Mouse (Mus musculus) natural killer cell, adult 2 months (primary cell): ENCODE data around the gene Hmces.
A peak's percentile ranks its signal among the peaks of the same experiment; 100 is the strongest.

ENCODE experiments used
- DNase-seq, 2 experiments: peaks; one replicate each; pipeline ENCODE4 v3.0.0; 2022; ENCODE audit warnings: low spot score in 2 of 2

The Hmces gene

GRCm38 (mm10) chr6:87913661-87914325 is at the start of gene Hmces:
TSS of gene Hmces (plus strand) at chr6:87913935.
- peak; percentile 70 to 77 for DNase-seq

DNA sequence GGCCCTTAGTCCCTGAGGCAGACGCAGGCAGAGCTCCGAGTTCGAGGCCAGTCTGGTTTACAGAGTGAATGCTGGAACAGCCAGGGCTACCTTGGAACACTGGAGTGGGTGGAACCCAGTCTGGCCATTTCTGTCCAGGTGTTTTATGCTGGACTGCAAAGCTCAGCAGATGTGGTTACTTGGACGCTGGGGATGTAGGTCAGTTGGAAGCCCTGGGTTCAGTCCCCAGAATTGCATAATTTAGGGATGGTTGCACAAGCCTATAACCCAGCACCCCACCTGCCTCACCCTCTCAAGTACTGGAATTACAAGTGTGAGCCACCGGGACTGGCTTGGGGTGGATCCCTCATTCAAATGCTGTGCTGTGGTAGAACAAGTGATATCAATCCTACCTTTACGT is 47.5 kb upstream of the Hmces start:
- DNase-seq, result no peak

DNA sequence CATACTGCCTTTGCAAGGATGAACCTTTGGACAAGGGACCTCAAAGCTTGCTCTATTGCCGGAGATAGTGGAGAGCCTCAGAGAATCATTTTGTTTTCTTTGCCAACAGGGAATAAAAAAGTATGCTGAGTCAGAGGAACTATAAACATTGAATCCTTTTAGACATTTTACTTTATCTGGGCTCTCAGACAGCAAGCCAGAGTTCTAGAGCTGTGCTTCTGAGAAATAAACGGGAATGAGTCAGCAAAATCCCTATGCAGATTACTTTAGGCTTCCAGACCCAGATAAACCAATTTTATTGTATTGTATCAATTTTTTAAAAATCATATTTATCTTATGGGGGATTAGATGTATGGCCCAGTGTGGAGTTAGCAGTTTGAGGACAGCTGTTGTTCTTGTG is 46.5 kb upstream of the Hmces start:
- no peak for DNase-seq

DNA sequence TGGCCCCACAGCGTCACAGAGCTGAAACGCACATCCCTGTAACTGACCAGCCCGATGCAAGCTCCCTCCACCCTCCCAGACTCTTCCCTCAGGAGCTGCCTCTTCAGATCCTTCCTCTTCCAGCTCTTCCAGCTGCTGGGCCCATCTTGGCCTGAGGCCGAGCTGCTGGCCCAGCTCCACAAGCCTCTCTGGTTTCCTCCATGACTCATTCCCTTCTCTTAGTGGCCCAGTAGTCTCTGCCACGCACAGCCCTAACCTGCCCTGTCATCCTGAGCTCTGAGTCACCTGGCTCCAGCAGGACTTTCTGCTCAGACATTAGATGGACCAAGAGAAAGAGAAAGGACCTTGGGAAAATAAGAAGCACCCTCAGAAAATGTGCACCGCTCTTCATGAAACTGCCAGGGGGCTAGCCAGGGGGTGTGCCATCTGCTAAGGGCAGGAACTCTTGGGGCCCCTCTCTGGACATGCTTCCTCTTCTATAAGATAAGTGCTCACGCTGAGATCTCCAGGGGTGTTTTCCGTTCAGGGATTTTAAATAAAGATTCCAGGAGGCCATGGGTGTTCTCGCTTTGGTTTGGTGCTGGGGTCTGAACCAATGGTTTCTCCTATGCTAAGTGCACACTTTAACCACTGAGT is 44.7 kb upstream of the Hmces start:
- DNase-seq, result no peak

DNA sequence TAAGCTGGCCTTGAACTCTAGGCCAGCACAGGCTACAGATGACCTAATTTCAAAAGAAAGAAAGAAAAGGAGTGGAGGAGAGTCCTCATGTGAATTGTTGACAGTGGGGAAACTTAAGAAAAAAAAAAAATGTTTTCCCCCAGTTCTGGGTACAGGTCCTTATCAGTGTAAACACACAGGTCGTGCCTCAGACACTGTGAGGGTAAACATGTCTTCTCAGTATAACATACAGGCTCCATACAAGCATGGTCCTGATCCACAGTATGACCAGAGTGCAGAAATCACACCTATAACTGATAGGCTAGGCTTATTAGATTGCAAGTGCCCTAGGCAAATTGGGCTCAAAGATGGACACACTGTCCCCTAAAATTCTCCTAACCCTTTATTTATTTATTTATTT is 43.3 kb upstream of the Hmces start:
- DNase-seq, result no peak

GRCm38 (mm10) chr6:87871240-87871639 is 42.5 kb upstream of the Hmces start:
- no peak for DNase-seq

DNA sequence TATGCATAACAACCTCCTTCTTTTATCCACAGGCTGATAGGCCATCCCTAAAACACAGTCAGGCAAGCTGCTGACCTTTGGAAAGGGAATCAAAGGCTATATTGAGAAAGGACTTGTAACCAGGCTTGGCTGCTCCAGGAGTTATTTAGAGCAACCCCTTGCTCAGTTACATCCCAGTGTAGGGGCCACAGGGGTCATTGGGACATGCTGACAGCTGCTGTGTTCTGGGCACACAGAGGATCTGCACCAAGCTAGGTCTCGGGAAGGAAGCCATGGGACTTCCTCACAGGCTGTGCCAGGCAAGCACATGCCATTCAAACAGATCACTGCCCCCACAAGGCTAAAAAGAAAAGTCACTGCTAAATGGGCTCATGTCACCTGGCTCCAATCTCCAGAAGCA is 40.6 kb upstream of the Hmces start:
- DNase-seq, result no peak

GRCm38 (mm10) chr6:87873963-87874362 is 39.8 kb upstream of the Hmces start:
- DNase-seq, result no peak

- no peak for DNase-seq
Observed at GRCm38 (mm10) chr6:87875083-87875482, 38.7 kb upstream of the Hmces start.

DNA sequence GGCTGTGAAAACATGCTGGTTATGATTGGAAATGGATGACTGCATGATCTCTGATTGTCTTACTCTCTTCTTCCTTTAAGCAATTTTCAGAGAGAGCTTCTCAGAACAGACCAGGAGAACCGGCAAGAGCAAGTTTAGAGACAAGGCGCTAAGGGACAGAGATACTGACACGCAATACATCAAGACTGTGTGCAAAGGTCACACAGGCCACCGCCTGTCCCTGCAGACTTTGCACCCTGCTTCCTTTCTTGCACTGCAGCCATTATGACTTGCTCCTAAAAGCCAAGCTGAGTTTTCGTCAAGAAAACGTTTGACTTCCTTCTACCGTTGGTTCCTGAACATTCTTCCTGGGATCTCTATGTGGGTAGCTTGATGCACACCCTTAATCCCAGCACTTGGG is 38.2 kb upstream of the Hmces start:
- DNase-seq, result no peak

GRCm38 (mm10) chr6:87876068-87876643 is 37.6 kb upstream of the Hmces start:
- DNase-seq, result peak; percentile 7 to 16

GRCm38 (mm10) chr6:87879010-87879409 is 34.7 kb upstream of the Hmces start:
- DNase-seq, result no peak

DNA sequence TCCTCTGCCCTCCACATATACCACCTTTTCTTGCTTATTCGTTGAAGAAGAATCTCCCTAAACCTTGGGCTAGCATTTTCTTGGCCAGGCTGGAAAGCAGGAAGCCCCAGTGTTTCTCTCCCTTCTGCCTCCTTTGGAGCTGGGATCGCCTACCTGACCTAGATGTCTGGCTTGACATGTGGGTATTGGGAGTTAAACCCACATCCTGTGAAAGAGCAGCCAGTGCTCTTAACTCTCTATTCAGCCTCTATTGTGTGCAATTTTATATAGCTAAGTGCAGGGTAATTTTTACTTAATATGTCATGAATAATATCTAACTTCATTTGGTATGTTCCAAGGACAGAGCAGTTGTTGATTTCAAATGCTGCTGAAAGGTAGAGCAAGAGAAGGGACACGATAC is 34.1 kb upstream of the Hmces start:
- no peak for DNase-seq

- no peak for DNase-seq
Observed at GRCm38 (mm10) chr6:87882221-87882620, 31.5 kb upstream of the Hmces start.

- no peak for DNase-seq
Observed at GRCm38 (mm10) chr6:87882816-87883215, 30.9 kb upstream of the Hmces start.

DNA sequence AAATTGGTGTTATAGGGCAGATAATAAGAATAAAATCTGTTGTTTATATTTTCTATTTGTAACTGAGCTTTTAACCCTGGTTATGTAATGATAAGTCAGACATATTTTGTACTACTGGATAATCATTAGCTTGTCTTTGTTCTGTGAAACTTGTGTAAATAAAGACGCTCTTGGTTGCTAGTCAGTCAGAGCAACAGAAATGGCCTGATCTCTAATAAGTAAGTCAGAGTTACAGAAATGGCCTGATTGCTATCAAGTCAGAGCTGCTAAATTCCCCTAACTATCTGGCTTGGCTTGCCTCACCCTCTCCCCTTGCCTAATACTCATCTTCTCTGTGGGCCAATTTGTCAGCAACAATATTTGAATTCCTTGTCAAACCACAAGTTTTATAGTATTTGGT is 27.0 kb upstream of the Hmces start:
- DNase-seq, result no peak

- DNase-seq, result peak; percentile 100
Observed at GRCm38 (mm10) chr6:87887594-87888233, 26.0 kb upstream of the Hmces start, which contains the start of gene Copg1. TSS of gene Copg1 (plus strand) at chr6:87887814.

DNA sequence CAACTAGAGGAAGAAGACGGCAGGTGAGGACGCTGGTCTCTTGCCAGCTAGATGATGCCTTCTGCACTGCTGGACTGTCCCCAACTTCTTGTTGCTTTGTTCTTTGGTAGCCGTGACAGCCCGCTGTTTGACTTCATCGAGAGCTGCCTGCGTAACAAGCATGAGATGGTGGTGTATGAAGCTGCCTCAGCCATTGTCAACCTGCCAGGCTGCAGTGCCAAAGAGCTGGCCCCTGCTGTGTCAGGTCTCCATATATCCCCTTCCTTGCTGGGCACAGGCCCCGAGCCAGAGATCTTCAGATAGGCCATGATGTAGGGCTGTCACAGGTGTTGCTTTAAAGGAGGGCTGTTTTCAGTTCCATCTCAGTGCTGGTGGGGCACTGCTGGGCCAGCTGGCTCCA is 19.8 kb upstream of the Hmces start:
- no peak for DNase-seq

DNA sequence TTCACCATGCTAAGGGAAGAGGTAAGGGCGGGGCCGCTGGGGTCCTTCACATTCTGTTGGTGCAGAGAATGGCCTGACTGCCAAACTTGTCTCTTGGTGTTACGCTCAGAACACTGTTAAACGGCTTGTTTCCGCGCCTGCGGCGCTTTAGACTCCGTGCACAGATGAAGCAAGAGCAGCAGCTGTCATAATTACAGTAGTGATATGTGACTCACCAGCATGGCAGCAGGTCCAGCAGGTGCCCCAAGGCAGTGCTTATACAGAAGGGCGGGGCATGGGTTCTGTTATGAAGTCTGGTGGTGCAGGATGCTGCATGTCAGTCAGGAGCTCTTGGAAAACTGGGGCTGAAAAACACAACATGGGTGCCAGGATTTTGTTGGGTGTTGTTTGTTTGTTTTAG is 15.7 kb upstream of the Hmces start:
- no peak for DNase-seq

GRCm38 (mm10) chr6:87906632-87907031 is 7.1 kb upstream of the Hmces start:
- DNase-seq, result no peak

DNA sequence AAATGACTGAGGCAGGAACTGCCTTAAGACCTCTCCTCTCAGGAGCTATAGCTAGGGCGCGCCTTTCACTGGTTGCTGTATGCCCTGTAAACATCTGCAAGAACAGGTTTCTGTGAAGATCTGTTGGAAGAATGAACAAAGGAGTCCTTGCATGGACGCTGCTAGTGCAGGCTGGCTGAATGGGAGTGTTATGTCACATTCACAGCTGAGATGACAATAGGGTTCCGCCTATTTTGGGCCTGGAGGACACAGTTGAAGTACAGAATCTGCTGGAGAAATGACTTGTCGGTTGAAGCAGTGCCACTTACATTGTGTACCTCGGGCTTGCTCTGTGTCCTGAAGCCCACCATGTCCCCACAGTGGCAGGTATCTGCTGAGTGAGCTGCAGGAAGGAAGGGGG is 4.6 kb upstream of the Hmces start:
- no peak for DNase-seq

- peak in 1 of 2 experiments; percentile 54 for DNase-seq
Observed at GRCm38 (mm10) chr6:87911559-87911958, 2.2 kb upstream of the Hmces start.
